Comparison of ENCODE assay signal across 17 mouse cellular contexts in the genomic region with DNA sequence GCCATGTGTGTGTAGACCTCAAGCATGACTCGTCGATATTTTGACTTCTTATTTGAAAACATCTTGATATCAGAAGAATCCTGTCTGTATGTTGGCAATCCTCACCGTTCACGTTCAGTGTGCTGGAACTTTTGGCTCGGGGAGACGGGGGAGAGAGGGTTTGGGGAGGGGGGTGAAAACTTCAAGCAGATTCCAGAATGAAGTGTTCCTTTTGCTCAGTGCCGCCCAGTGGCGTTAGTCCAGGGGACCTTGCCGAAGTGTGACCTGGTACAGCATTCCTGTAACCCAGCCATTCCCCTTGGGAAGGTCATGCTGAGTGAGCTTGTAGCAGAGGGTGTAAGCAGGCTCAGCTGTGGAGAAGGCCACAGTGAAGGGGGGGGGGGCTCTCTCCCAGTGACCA. TPM values are rescaled to one million over a fixed set of nuclear protein-coding genes. Genes with fewer than 3 reads are reported as not detected.
DNase-seq lines count a peak whose midpoint lies in the region; ATAC-seq and TF ChIP-seq lines count a peak whose summit lies in the region.
"Had no signal": no experiment of that assay in that cellular context is flagged by ENCODE, and none has a peak within 500 bp of the region (broad histone marks: within the 10 kb centered on the region; RNA-seq: fewer than 3 reads in every experiment).

No protein-coding gene starts in this region.

- H3K9ac ChIP-seq in lung, embryonic 15.5 days: no peak overlapping the region
- H3K9ac ChIP-seq in intestine, postnatal 0 days (ENCODE audit: low read depth, low read length): no peak overlapping the region
- H3K9ac ChIP-seq: forebrain, embryonic 15.5 days; heart, embryonic 15.5 days; liver, embryonic 13.5 days; midbrain, embryonic 15.5 days; neural tube, embryonic 12.5 days; stomach, embryonic 15.5 days had no signal

- no peaks in the 10 kb centered on the region for H3K27me3 ChIP-seq in lung, embryonic 15.5 days
- no peaks in the 10 kb centered on the region for H3K27me3 ChIP-seq in intestine, postnatal 0 days (replicated peaks; ENCODE audit: control insufficient read depth, insufficient read depth, low read length)
- H3K27me3 ChIP-seq: forebrain, embryonic 15.5 days; liver, embryonic 13.5 days; midbrain, embryonic 15.5 days; neural tube, embryonic 12.5 days; stomach, embryonic 15.5 days had no signal

- TF ChIP-seq CTCF in intestine, postnatal 0 days (IDR thresholded peaks at IDR 0.05; ENCODE audit: low read depth): no peak

- peak; percentile 28; the same call in 1 of the 2 replicates for ATAC-seq in lung, embryonic 15.5 days (ENCODE audit: borderline replicate concordance, extremely low read depth, low FRiP score, low TSS enrichment)
- no peak for ATAC-seq in intestine, postnatal 0 days
- no peak for ATAC-seq in monocyte, adult 5-6 weeks (replicated peaks; ENCODE audit: insufficient number of reproducible peaks, low FRiP score, low TSS enrichment, poor library complexity, severe bottlenecking)
- ATAC-seq: forebrain, embryonic 15.5 days; midbrain, embryonic 15.5 days had no signal

- peaks cover 15% of the 10 kb centered on the region; the same call in 1 of the 2 replicates for H3K4me1 ChIP-seq in lung, embryonic 15.5 days
- H3K4me1 ChIP-seq in brown adipose tissue, adult 24 weeks (ENCODE audit: control insufficient read depth, insufficient read depth, insufficient read length, low read length): peaks cover 6% of the 10 kb centered on the region
- no peaks in the 10 kb centered on the region for H3K4me1 ChIP-seq in intestine, postnatal 0 days (replicated peaks; ENCODE audit: control insufficient read depth, insufficient read depth, low read length)
- H3K4me1 ChIP-seq: forebrain, embryonic 15.5 days; liver, embryonic 13.5 days; midbrain, embryonic 15.5 days had no signal

- H3K4me3 ChIP-seq in lung, embryonic 15.5 days: no peak overlapping the region
- no peak overlapping the region for H3K4me3 ChIP-seq in brown adipose tissue, adult 24 weeks (ENCODE audit: insufficient read depth, low read depth, low read length)
- no peak overlapping the region for H3K4me3 ChIP-seq in intestine, postnatal 0 days (ENCODE audit: low read depth, low read length)
- H3K4me3 ChIP-seq: forebrain, embryonic 15.5 days; heart, embryonic 15.5 days; liver, embryonic 13.5 days; midbrain, embryonic 15.5 days; neural tube, embryonic 12.5 days; stomach, embryonic 15.5 days had no signal

- no peak overlapping the region for H3K27ac ChIP-seq in lung, embryonic 15.5 days
- H3K27ac ChIP-seq in brown adipose tissue, adult 24 weeks (replicated peaks; ENCODE audit: low read depth, low read length): 0 out of 2 replicates have a peak overlapping the region, but pooled peaks have one; percentile 16
- H3K27ac ChIP-seq in intestine, postnatal 0 days (ENCODE audit: low read depth, low read length): no peak overlapping the region
- H3K27ac ChIP-seq: forebrain, embryonic 15.5 days; heart, embryonic 15.5 days; liver, embryonic 13.5 days; macrophage; midbrain, embryonic 15.5 days; neural tube, embryonic 12.5 days; stomach, embryonic 15.5 days had no signal

- peak; percentile 92 for DNase-seq in heart, adult 11 months
- DNase-seq in heart, adult 8-10 months (ENCODE audit: low spot score): no peak
- DNase-seq in lung, postnatal 14 days: no peak
- DNase-seq in kidney, postnatal 36 days: peak; percentile 59 to 67
- DNase-seq: cerebellum, adult 11 months; liver, embryonic 13.5 days had no signal

- H3K36me3 ChIP-seq in lung, embryonic 15.5 days: no peaks in the 10 kb centered on the region
- H3K36me3 ChIP-seq in intestine, postnatal 0 days (ENCODE audit: control insufficient read depth, insufficient read depth): no peaks in the 10 kb centered on the region
- H3K36me3 ChIP-seq: forebrain, embryonic 15.5 days; G1E; heart, embryonic 15.5 days; liver, embryonic 13.5 days; midbrain, embryonic 15.5 days; neural tube, embryonic 12.5 days; stomach, embryonic 15.5 days had no signal

- 28% methylated on average over 9 of the region's 9 CpGs for WGBS in lung, embryonic 15.5 days
- WGBS in intestine, postnatal 0 days: 61% methylated on average over 9 of the region's 9 CpGs

- no peaks in the 10 kb centered on the region for H3K9me3 ChIP-seq in lung, embryonic 15.5 days
- no peaks in the 10 kb centered on the region for H3K9me3 ChIP-seq in intestine, postnatal 0 days (ENCODE audit: control insufficient read depth)
- H3K9me3 ChIP-seq: forebrain, embryonic 15.5 days; G1E; heart, embryonic 15.5 days; liver, embryonic 13.5 days; midbrain, embryonic 15.5 days; neural tube, embryonic 12.5 days; stomach, embryonic 15.5 days had no signal

- no peak overlapping the region for H3K4me2 ChIP-seq in lung, embryonic 15.5 days
- no peak overlapping the region for H3K4me2 ChIP-seq in intestine, postnatal 0 days (replicated peaks; ENCODE audit: low read depth)
- H3K4me2 ChIP-seq: forebrain, embryonic 15.5 days; heart, embryonic 15.5 days; liver, embryonic 13.5 days; midbrain, embryonic 15.5 days; neural tube, embryonic 12.5 days; stomach, embryonic 15.5 days had no signal

RNA-seq across cellular contexts. Expression of a gene that starts 8.1 kb away (rescaled TPM):
- under 1 TPM in 3 of 4 experiments, not detected in 1; 0.14 to 0.22 (median 0.16) TPM for total RNA-seq in heart, adult 8-10 months (2022)
- polyA plus RNA-seq in lung, embryonic 15.5 days (2015; fragmentation: Nextera tagmentation; extraction: Ambion mirVana): 0.43 and 0.62 TPM in 2 replicates
- 0.96 TPM in 1 of 2 replicates, not detected in the other for polyA plus RNA-seq in brown adipose tissue, adult 24 weeks (2012; ENCODE audit: insufficient read depth, insufficient read length, missing spikeins)
- 0.18 and 0.27 TPM in 2 replicates for polyA plus RNA-seq in intestine, postnatal 0 days (2015; fragmentation: Nextera tagmentation; extraction: Ambion mirVana)
- not detected in 3 replicates for total RNA-seq in monocyte, adult 5-6 weeks (2017)
- total RNA-seq: G1E had no signal
- polyA plus RNA-seq: forebrain, embryonic 15.5 days; G1E; liver, embryonic 13.5 days; macrophage had no signal

Comparison
In these comparisons a context has a peak if more than half of its experiments do, and no peak if none do; other contexts are left out.
1. DNase-seq: peak in heart, adult 11 months (single experiment) and kidney, postnatal 36 days (2 of 2); none in heart, adult 8-10 months (single experiment) and lung, postnatal 14 days (single experiment).